Mouse (Mus musculus) forebrain, postnatal 0 days (tissue): ENCODE data around the gene Hal. TPM values are rescaled to one million over a fixed set of nuclear protein-coding genes. Genes with fewer than 3 reads are reported as not detected.
"Not testable (repeated sequence)": the region's sequence is repeated elsewhere in the genome, so short reads cannot be mapped to it uniquely, and the experiment has no call there.

Experiments used
- ATAC-seq: fragments of 200-750 bp; cut with Nextera tagmentation; 2 replicates; pipeline ENCODE4 v1.8.0; 2017; ENCODE audit warnings: mild to moderate bottlenecking, moderate library complexity
- DNase-seq: peaks from one replicate; pipeline ENCODE4 v3.0.0-alpha.2; 2015
- H3K27ac ChIP-seq: fragments of 300-500 bp; sonication (generic); 2 replicates; pipeline ENCODE4 v1.5.1; 2014; ENCODE audit warnings: low read depth, mild to moderate bottlenecking, antibody characterized with exemption, low read length, moderate library complexity, mixed read lengths
- H3K27me3 ChIP-seq: fragments of 300-500 bp; sonication (generic); 2 replicates; pipeline ENCODE4 v1.6.1; 2014; ENCODE audit warnings: mild to moderate bottlenecking, low read length, mixed read lengths; ENCODE audit not compliant: insufficient read depth
- H3K36me3 ChIP-seq: fragments of 300-500 bp; sonication (generic); 2 replicates; pipeline ENCODE4 v1.6.1; 2014; ENCODE audit warnings: mild to moderate bottlenecking, moderate library complexity; ENCODE audit not compliant: insufficient read depth
- H3K4me1 ChIP-seq: fragments of 300-500 bp; sonication (generic); 2 replicates; pipeline ENCODE4 v1.6.1; 2014; ENCODE audit warnings: antibody characterized with exemption; ENCODE audit not compliant: insufficient read depth
- H3K4me2 ChIP-seq: fragments of 300-500 bp; sonication (generic); 2 replicates; pipeline ENCODE4 v1.6.1; 2014; ENCODE audit warnings: low read depth, mild to moderate bottlenecking, moderate library complexity
- H3K4me3 ChIP-seq: fragments of 300-500 bp; sonication (generic); 2 replicates; pipeline ENCODE4 v1.5.1; 2014; ENCODE audit warnings: low read depth, low read length, mixed read lengths
- H3K9ac ChIP-seq: fragments of 300-500 bp; sonication (generic); 2 replicates; pipeline ENCODE4 v1.6.1; 2014; ENCODE audit warnings: mild to moderate bottlenecking
- H3K9me3 ChIP-seq: fragments of 300-500 bp; sonication (generic); 2 replicates; pipeline ENCODE4 v1.6.1; 2016; ENCODE audit warnings: low read length
- CTCF ChIP-seq: sonication (generic); IDR thresholded peaks from 2 replicates; pipeline ENCODE4 v1.5.1; 2016; ENCODE audit warnings: antibody characterized with exemption, control low read depth, low read depth
- WGBS: fragments of 180-500 bp; shearing (Covaris S2); extraction: QIAGEN DNeasy Blood & Tissue Kit; methylation state at CpG from one replicate; pipeline ENCODE4 v1.1.7; 2014; 5-methylcytosine and 5-hydroxymethylcytosine counted together
- polyA plus RNA-seq: library from polyadenylated mRNA; unstranded; fragments of >200 nt; fragmentation: Nextera tagmentation; extraction: Ambion mirVana; gene quantifications from 2 replicates; pipeline ENCODE4 v1.2.1, GENCODE M21; 2015
- total RNA-seq: library from RNA; depleted of rRNA; stranded (reverse); fragments of >200 nt; gene quantifications from 2 replicates; pipeline ENCODE4 v1.2.3, GENCODE M21; 2014

Hal gene
- total and polyA plus RNA-seq, 2 experiments from 2014 or later = 0.05 to 0.15 TPM

DNA sequence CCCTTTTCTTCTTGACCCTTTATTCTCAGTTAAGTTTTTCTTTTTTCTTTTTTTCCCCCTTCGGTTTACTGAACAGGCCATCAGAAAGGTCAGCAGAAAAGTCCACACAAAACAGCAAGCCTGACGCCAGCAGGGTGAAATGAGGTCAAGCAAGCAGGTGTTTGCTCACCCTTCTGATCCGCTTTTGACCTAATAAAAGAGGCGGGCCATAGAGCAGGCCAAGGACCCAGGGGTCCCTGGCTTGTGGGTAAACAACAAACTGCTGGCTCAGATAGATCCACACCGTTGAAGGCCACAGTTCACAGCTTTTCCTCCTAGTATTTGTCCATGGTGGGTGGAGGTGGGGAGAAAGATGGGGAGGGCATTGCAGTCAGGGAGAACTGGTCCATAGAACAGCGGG, 54.6 kb downstream of the Hal start:
- Histone ChIP-seq H3K4me2 (no peak overlapping the region), H3K9me3 (no peaks in the 10 kb centered on the region), H3K9ac (no peak overlapping the region), H3K36me3 (no peaks in the 10 kb centered on the region), H3K27ac (no peak overlapping the region), H3K27me3 (no peaks in the 10 kb centered on the region), H3K4me3 (no peak overlapping the region), H3K4me1 (0 out of 2 replicates have a peak, but pooled peaks cover 9% of the 10 kb centered on the region)
- DNase-seq = no peak
- TF ChIP-seq CTCF = no peak
- ATAC-seq = no peak
- WGBS = 59% methylated on average over 6 of the region's 6 CpGs

DNA sequence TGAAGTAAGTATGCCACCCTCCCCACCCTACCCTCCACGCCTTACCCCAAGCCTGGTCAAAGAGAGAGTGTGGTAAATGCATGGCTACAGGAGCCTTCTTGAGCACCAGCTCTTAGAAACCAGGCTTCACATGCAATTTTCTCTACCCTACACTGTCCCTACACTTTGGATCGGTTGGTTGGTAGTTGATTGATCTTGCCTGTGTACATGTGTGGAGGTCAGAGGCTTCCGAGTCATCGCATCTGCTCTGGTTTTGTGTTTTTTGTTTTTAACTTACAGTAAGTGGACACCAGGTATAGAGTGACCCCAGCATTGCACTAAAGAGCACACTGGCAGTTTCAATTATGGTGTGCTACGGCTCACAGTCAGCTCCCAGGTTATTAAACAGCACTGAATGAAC, 55.6 kb downstream of the Hal start:
- Histone ChIP-seq H3K4me2 (no peak overlapping the region), H3K27ac (no peak overlapping the region), H3K4me3 (no peak overlapping the region), H3K27me3 (no peaks in the 10 kb centered on the region), H3K9me3 (no peaks in the 10 kb centered on the region), H3K9ac (no peak overlapping the region), H3K36me3 (no peaks in the 10 kb centered on the region), H3K4me1 (0 out of 2 replicates have a peak, but pooled peaks cover 9% of the 10 kb centered on the region)
- 72% methylated on average over 5 of the region's 5 CpGs for WGBS
- TF ChIP-seq CTCF = no peak
- ATAC-seq = no peak
- no peak for DNase-seq

DNA sequence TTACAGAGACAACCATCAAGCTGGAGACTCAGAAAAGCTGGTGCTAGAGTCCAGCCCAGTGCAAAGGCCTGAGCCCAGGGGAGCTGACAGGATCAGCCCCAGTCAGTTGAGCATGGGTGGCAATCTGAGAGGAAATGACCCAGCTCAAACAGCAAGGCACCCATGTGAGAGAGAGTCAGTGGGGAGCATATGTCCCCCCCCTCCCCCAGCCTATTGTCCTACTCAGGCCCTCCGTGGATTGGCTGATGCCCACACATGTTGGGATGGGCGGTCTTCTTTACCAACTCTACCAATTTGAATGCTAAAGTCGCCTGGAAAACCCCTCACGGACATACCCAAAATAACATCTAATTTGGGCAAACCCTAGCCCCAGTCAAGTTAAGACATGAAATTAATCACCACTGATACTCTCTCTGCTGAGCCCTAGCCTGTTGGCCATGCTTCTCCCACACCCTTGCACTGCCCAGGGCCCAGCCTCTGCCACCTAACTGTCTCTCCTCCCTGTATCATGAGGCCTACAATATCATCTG, 59.2 kb downstream of the Hal start:
- no peak for ATAC-seq
- H3K4me2 ChIP-seq = no peak overlapping the region
- H3K27me3 ChIP-seq = no peaks in the 10 kb centered on the region
- H3K4me1 ChIP-seq = no peaks in the 10 kb centered on the region
- no peaks in the 10 kb centered on the region for H3K36me3 ChIP-seq
- no peak overlapping the region for H3K4me3 ChIP-seq
- H3K9ac ChIP-seq = no peak overlapping the region
- WGBS = 94% methylated on average over 4 of the region's 4 CpGs
- no peaks in the 10 kb centered on the region for H3K9me3 ChIP-seq
- no peak for DNase-seq
- TF ChIP-seq CTCF = no peak
- H3K27ac ChIP-seq = no peak overlapping the region

DNA sequence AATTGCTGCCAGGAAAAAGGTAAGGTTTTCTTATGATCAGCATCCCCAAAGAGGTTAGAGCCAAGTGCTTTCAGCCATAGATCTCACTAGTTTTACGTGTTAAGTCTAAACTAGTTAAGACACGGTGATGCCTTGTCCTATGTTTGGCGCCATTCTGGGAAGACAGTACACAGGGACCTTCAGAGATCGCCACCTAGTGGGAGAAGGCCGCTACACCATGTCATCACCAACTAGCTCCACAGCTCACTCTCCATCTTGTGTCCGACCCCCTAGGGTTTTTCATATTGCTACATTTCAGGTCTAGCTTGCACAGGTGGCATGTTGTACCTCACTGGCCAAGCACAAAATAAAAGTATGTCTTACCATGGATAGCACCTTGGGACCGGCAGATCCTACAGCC, 60.4 kb downstream of the Hal start:
- Histone ChIP-seq H3K9me3 (no peaks in the 10 kb centered on the region), H3K27me3 (no peaks in the 10 kb centered on the region), H3K36me3 (no peaks in the 10 kb centered on the region), H3K4me3 (no peak overlapping the region), H3K4me1 (no peaks in the 10 kb centered on the region), H3K4me2 (no peak overlapping the region), H3K9ac (no peak overlapping the region), H3K27ac (no peak overlapping the region)
- 13% methylated on average over 7 of the region's 7 CpGs for WGBS
- ATAC-seq (peak; percentile 86), DNase-seq (peak; percentile 83)
- peak; percentile 91 for TF ChIP-seq CTCF

DNA sequence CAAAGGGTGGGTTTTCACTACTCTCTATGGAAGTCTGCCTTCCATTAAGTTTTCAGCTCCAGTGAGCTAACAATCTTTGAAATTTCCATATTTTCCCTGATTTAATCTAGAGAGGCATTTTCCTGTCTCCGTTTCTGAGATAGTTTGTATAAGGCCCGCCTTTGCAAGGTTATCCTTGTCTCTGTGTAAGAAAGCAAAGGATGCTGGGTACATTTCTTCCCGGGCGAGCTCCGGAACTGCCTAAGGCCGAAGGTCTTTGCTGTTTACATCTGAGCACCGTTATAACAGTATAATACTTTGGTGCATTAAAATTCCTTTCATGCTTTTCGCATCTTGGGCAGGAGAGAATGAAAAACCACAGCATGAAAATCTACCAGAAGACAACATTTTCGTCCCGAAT, 61.3 kb downstream of the Hal start:
- ATAC-seq (no peak), DNase-seq (no peak)
- WGBS = 86% methylated on average over 10 of the region's 10 CpGs
- Histone ChIP-seq H3K9ac (no peak overlapping the region), H3K27ac (no peak overlapping the region), H3K36me3 (no peaks in the 10 kb centered on the region), H3K4me2 (no peak overlapping the region), H3K27me3 (no peaks in the 10 kb centered on the region), H3K4me3 (no peak overlapping the region), H3K9me3 (no peaks in the 10 kb centered on the region), H3K4me1 (no peaks in the 10 kb centered on the region)
- TF ChIP-seq CTCF = no peak

DNA sequence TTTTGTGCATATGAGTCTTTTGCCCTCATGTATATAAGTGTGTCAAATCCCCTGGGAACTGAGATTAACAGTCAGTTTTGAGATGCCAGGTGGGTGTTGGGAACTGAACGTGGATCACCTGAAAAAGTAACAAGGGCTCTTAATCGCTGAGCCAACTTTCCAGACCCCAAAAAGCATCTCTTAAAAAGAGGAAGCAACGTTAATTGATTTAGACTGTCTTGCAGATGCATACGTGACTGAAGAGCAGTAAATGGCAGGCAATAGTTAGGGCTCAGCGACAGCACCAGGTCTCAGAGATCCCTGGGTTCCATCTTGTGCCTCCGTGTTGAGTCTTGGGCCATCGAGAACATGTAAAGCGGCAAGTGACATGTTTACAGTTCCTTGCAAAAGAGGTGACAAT, 64.0 kb downstream of the Hal start:
- no peaks in the 10 kb centered on the region for H3K27me3 ChIP-seq

DNA sequence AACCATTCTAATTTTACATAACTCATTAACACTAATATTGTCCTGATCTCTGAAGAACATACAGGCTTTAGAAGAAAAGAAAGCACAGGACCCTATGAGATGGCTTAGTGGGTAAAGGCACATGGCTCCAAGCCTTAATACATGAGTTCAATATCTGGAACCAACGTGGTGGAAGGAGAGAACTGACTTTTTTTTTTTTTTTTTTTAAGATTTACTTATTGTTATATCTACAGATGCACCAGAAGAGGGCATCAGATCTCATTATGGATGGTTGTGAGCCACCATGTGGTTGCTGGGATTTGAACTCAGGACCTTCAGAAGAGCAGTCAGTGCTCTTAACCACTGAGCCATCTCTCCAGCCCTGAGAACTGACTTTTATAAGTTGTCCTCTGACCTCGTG, 69.4 kb downstream of the Hal start:
- not testable (repeated sequence) for ATAC-seq

More for the DNA sequence above, 64.0 kb downstream of the Hal start:
- Histone ChIP-seq H3K4me1 (no peaks in the 10 kb centered on the region), H3K36me3 (no peaks in the 10 kb centered on the region), H3K4me3 (no peak overlapping the region), H3K9ac (no peak overlapping the region), H3K27ac (no peak overlapping the region), H3K4me2 (no peak overlapping the region), H3K9me3 (no peaks in the 10 kb centered on the region)
- no peak for TF ChIP-seq CTCF
- 80% methylated on average over 8 of the region's 8 CpGs for WGBS
- no peak for DNase-seq
- no peak for ATAC-seq

More for the DNA sequence above, 69.4 kb downstream of the Hal start:
- 76% methylated on average over 2 of the region's 2 CpGs for WGBS
- not testable (repeated sequence) for H3K9ac ChIP-seq, H3K4me3 ChIP-seq, H3K27ac ChIP-seq, H3K4me1 ChIP-seq, H3K9me3 ChIP-seq, H3K27me3 ChIP-seq, DNase-seq, H3K4me2 ChIP-seq, H3K36me3 ChIP-seq
